Mouse (Mus musculus): Measurements from ENCODE around the gene Ror2. TPM values are rescaled to one million over a fixed set of nuclear protein-coding genes. Genes with fewer than 3 reads are reported as not detected.

Gene Ror2
- total RNA-seq, 2 experiments from 2014 or later, result 4.4 to 5.4 TPM

DNA sequence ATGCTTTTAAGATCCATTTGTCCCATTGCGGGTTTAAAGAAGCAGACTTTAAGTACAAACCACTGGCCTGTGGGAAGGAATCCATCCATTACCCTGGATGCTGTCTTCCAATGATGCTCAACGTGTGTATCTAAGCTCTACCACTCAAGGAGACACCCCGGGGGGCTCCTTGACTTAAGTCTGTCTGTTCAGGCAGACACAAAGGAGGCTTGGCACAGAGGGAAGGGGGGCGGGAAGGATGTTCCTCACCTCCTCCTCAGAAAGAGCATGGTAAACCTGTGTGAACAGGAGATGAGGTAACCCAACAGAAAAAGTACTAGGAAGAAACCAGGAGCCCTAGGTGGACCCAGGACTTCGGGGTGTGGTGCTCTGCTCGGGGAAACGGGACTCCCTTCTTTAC is 50.0 kb downstream of the Ror2 start:
- DNase-seq, result peak; percentile 27

DNA sequence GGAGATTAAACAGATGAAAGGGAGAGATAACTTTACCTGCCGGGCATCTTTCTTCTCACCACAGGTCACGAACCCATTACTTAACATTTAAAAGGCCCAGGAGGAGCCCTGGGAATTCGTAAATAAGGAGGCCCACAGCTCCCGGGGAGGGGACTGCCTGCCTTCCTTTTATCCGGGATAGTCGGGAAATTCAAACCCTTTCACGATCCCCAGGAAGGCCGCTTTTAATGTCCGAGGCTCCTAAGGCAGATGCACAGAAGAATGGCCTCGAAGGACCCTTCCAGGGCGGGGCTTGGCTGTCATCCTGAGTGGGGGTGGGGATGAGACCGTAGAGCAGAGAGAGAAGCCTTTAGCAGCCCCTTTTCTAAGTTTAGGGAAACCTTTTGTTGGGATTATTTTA is 51.1 kb downstream of the Ror2 start:
- intact Hi-C loops (cut with DNase I), result no loop called here
- peak; percentile 73 for DNase-seq

More for the DNA sequence above, 50.0 kb downstream of the Ror2 start:
- intact Hi-C loops (cut with DNase I), result no loop called here

DNA sequence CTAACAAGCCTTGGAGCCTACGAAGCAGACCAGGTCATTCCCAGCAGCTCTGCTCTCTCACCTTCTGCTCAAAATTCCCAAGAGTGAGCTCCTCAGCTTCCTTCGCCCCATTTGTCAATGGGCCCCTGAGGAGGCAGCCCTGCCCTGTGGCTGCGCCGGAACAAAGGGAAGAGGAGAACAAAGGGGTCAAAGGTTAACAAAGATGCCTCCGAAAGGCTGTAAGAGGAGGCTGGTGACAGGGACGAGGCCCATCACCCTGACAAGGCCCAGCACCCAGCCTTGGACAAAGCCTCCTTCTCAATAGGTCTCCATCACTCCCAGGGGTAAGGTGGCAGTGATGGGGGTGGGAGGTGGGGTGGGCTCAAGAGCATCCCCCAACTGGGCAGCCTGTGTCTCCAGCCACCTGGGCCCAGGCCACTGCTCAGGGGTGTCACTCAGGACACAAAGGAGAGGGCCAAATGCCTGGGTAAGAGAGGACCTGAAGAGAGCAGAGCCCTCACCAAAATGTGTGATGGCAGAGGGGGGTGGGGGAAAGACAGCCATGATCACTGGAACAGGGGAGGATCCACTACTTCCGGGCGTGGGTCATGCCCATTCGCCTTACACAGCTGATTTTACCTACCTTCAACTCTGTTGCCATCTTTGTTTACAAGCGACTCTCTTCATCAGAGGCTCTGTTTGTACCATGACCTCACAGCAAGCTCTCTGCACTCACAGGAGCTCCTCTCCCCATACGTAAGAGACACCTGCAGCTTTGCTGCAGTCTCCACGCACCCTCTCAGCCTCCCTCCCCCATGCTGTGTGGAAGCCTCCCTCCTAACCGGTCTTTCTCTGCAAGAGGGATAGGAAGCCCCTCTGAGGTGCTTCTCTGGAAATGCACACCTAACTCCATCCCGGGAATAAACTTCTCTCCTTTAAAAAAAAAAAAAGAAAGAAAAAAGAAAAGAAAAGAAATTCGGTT is 51.8 kb downstream of the Ror2 start:
- intact Hi-C loops (cut with DNase I), result no loop called here
- DNase-seq, result no peak

DNA sequence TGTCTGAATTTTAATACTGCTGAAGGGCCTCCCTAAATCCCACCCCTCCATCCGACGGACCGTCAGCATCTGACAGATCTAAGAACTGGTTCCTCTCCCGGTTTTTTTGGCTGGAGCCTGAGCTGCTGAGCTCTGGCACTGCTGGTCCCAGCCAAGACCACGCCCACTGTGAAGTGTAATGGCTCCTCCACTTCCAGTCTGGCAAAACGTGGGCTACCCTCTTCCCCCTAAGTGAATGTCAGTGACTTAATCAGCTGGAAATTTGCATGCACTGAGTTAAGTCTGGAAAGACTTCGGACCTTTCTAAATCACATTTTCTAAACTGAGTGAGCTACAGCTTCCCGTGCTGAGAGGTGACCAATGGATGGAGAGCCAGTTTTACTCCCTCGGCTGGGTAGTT is 52.5 kb downstream of the Ror2 start:
- DNase-seq, result peak; percentile 81
- intact Hi-C loops (cut with DNase I), result no loop called here

DNA sequence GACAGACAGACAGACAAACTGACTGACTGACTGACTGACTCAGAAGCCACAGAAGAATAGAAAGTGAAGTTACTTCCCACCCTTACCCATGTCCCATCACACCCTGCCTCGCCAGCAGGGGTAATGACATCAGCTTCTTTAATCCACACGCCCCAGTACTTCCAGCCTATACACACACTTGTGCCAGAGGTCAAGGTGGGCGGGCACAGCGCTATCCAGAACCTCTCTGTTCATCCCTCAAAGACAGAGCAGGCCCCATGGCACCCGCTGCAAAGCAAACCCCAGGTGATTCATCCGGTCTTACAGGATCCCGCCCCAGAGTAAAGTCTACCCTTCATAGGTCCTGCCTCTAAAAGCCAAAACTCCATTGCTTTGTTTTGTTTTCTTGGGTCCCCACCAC is 53.5 kb downstream of the Ror2 start:
- intact Hi-C loops (cut with DNase I), result no loop called here

DNA sequence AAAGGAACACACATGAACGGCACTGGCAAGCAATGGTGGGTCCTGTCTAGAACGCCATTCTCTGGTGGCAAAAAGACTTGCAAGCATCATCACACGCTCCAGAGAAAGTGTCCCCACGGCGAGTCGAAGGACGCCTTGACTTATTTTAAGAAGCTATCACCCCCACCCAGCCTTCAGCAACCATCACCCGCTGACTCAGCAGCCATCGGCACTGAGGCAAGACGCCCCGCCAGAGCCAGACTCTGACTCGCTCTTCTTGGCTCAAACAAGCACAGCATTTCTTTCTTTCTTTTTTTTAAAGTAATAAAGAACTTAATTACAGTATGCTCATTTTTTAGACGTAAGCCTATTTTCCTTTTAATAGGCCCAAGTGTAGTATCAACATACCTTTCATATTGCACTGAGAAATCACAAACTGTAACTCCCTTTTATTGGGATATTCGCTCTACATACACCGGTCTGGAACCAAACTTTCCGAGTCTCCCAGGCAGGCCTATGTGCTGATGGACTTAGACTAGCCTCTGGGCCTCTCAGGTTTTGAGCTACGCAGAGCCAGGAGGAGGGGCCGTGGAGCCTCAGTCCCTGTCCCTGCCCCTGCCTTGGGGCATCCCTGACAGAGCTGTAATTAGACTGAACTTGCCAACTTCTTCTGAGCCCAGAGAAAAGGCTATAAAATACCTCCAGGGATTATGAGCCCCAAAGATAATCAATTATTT is 55.3 kb downstream of the Ror2 start:
- intact Hi-C loops (cut with DNase I), result no loop called here
- DNase-seq, result no peak

More for the DNA sequence above, 53.5 kb downstream of the Ror2 start:
- DNase-seq, result no peak

DNA sequence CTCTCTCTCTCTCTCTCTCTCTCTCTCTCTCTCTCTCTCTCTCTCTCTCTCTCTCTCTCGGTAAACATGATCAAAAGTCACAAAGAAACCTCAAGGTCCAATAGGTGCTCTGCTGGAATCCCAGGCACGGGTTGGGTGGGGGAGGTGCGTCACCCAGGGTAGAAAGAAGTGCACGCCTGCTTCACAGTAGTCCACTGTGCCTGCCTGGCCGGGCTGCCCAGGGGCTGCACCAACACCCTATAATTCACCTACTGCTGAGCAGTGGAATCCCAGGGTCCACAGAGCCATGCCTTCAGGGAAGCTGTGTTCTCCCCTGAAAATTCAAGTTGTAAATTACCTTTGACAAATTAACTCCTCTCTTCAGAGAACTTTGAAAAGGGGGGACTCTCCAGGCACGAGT is 58.9 kb downstream of the Ror2 start:
- DNase-seq, result no peak
- intact Hi-C loops (cut with DNase I), result no loop called here

DNA sequence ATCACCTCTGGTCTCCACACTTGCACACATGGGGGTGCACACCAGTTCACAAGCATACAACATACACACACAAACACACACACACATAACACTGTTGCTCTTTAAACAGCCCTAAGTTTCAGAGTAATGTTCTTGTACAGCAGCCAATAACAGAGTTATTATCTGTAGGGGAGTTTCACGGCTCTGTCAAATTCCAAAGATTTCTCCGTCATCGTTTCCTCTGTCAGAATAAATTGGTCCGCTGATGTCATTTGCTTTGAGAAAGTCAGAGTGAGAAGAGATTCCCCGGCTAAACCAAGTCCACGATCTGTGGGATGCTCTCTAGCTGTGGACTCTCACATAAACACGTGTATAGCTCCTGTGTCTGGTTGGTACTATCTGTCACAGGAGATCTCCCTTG is 59.5 kb downstream of the Ror2 start:
- intact Hi-C loops (cut with DNase I), result no loop called here
- no peak for DNase-seq

DNA sequence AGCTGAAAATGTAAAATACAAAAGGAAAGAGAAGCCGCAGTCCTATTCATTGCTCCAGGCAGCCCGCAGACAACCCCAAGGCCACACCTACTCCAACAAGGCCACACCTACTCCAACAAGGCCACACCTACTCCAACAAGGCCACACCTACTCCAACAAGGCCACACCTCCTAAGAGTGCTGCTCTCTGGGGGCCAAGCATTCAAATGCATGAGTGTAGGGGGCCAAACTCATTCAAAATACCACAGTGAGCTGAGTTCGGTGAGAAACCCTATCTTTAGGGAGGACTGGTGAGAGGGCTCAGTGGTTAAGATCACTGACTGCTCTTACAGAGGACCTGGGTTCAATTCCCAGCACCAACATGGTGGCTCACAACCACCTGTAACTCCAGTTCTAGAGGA is 60.0 kb downstream of the Ror2 start:
- DNase-seq, result no peak
- intact Hi-C loops (cut with DNase I), result no loop called here

DNA sequence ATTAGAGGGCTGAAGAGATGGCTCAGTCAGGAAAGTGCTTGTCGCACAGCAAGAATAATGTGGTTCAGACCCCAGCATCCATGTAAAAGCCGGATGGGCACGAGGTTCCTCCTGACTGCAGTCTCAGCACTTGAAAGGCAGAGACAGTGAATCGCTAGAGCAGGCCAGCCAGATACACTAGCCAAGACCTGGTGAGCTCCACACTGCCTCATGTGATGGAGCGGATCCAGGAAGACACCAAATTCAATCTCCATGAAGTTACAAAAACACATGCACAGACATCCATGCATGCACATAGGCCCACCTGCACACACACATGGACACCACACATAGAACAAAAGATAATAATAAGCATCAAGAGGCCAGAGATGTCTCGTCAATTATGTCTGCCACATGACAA is 64.7 kb downstream of the Ror2 start:
- intact Hi-C loops (cut with DNase I), result no loop called here
- DNase-seq, result no peak

DNA sequence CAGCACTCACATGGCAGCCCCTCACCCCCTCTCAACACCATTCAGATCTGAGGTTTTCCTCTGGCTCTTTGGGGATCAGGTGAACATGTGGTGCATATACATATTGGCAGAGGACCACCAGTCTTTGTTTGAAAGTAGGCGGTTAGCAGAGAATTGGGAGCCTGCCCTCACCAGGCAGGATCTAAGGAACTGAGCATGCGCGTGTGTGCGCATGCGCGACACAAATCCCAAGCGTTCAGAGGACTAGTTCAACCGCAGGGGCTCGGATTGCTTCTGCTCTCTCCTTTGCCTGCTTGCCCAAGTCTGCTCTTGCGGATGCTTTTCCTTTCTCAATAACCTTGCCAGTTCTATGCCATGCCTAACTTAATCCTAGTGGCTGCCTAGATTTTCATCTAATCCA is 66.0 kb downstream of the Ror2 start:
- no peak for DNase-seq
- intact Hi-C loops (cut with DNase I), result no loop called here

DNA sequence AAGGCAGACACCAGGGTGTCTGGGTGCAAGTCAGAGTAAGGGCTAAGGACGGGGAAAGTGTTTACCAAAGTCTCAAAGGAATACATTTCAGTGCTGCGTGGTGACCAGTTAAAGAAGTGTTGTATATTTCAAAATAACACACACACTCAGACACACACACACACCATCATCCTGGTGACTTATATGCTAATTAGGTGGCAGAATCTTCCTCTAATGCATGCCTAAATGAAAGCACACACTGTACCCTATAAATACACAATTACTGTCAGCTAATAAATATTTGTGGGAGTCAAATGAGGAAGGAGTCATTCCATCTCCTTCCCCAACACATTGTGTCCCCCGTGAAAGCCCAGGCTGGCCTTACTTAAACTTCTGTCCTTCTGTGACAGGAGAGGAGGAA is 66.5 kb downstream of the Ror2 start:
- intact Hi-C loops (cut with DNase I), result no loop called here
- DNase-seq, result no peak

DNA sequence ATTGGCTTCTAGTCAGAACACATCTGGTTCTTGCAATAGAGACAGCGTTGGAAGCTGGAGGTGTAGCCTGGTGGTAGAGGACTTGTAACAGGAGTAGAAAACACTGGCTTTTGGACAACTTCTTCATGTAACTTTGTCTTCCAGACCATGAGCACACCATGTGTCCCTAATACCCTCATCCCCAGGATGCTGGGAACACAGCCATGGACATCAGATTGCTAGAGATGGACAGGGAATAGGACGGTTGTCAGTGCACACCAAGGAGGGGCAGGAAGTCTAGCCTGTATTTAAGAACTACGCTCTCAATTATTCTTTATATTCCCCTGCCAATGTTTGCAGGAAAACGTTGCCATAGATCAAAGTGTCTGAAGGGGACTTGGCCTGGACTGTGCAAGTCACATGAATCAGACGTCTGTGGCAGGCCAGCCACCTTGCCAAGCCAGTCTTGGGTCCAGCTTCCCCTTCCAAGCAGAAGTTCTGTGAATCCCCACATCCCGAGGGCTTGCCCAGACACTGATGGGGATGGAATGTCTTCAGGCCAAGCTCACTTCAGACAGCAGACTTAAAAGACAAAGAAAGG is 68.4 kb downstream of the Ror2 start:
- DNase-seq, result peak; percentile 24
- intact Hi-C loops (cut with DNase I), result no loop called here

DNA sequence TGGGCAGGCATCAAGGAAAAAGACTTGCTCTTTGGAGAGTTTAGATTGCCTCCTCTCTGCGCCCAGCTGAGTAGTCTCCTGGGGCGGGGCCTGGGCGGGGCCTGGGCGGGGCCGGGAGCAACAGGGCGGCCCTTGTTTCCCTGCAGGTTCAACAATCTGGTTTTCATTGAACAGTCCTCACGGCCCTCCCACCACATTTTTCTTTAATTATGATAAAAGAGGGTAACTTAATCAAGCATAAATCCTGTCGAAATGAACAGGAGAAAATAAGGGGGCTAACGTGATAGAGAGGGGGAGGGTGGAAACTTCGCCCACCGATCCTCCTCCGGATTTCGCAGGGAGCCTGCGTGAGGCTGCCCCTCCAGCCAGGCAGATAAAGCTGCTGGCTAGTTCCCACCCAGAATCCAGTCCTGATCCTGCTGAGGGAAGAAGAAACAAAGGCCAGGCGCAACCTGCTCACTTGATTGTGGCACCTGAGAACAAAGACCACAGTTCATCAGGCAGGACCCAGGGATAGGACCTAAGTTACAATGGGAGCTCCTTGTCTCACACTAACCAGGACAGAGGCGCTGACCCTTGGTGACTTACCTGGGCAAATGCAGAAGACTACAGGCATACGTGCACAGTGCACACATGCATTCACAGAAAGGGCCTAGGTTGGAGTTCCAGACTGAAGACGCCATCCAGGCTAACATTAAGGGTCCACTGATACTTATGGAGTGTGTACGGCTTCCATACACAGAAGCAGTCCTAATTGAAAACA is 73.8 kb downstream of the Ror2 start:
- DNase-seq, result peak; percentile 36
- intact Hi-C loops (cut with DNase I), result no loop called here

DNA sequence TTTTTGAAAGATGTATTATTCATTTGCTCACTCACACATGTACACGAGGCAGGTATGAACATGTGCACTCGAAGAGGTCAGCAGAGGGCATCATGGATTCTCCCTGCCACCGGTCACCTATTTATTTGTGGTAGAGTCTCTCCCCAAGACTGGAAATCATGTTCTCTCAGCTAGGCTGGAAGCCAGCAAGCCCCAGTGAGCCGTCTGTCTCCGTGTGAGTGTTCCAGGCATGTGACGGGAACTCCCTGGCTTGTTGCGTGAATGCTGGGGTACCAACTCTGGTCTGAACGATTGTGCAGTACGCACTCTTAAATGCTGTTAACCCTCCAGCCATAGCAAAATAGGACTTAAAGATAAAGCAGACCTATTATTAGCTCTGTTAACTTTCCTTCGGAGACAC is 77.4 kb downstream of the Ror2 start:
- intact Hi-C loops (cut with DNase I), result no loop called here
- no peak for DNase-seq

DNA sequence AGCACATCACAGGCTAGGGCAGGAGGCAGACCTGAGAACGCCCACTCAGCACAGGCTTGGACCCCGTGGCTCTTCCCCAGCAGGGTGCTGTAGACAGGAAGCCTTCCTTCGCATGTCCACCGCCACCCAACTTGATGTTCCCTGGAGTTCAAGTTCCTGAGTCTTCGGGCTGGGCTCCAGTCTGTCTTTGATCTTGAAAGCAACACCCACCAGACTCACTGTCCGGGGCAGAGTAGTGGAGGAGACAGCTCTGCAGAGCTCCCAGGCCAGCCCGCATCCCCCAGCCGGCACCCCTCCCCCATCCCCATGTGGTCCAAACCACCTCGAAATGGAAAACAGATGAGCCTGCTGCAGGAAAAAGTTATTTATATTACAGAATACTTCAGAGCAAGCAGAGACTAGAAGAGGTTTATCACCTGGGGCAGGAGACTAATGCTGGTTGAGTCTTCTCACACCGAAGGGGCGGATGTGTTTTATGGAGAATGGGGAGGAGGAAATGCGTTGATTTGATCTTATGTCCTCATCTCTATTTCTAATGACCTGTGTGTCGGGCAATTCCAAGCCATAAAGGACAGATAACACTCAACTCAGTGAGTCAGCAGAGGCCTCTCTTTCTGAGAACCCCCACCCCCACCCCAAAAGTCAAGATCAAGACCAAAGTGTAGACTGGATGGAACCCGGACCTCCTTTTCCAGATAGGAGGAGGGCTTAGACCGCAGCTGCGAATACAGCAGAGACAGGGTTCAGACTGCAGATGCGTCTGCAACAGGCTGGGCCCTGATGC is 80.6 kb downstream of the Ror2 start:
- peak; percentile 18 for DNase-seq
- intact Hi-C loops (cut with DNase I), result no loop called here

DNA sequence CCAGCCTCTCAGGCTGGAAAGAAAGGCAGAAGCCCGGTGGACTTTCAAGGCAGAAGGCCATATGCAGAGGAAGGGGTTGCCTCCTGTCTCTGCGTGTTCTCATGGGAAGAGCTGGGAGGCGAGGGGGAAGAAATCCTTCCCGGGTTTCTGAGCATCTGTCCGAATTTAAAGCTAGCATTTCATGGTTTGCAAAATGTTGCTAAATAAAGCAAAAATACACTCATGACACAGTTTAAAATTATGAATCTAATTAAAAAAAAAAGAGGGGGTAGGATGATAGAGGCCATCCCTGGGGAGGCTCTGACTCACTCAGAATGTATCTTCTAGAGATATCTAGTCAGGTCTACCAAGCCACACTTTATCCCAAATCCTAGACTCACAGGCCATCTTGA is 83.5 kb downstream of the Ror2 start:
- intact Hi-C loops (cut with DNase I), result no loop called here
- no peak for DNase-seq

DNA sequence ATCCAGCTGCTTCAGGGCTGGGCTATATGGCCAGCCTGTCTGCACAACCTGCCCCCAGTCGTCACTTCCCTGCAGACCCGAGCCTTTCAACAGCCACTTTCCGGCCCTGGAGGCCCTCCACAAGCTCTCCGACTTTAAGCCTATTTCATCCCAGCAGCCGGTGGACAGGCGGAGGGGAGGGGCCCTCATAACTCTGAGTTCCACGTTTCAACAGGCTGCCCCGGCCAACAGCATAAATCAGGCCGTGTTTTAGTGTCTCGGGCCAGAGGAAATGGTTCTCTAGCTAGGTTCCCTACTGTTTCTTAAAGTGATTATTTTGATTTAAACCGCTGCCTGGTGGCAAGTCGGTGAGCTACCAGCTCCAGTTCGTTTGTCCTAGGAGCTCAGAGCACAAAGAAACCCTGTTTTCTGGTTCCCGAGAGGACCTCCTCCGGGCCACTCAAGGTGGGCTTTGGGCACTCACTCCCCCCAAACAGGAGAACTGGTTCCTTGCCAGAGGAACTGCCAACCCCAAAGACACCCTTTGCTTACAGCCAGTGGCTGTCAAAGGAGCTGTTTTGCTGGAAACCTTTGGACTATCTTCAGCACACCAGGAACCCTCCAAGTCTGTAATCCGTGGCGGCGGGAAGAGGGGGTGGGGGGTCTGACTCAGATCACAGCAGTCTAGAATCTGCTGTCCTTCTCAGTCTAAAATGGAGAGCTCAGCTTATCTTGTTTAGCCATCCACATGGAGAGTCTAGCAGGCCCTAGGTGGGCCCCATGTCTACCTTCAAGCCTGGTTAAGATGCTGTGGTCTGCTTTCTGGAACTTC is 84.1 kb downstream of the Ror2 start:
- DNase-seq, result peak; percentile 59
- intact Hi-C loops (cut with DNase I), result no loop called here

DNA sequence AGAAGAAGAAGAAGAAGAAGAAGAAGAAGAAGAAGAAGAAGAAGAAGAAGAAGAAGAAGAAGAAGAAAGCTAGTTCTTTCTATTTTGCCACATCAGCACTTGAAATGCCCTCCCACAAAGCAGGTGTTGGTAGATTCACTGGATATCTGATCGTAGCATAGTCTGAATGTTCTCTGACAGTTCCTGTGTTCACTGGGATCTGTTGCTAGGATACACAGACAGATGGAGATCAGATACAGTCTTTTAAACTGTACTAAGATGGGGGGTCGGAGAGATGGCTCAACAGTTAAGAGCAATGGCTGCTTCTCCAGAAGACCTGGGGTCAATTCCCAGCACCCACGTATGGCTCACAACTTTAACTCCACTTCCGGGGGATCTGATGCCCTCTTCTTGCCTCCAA is 85.8 kb downstream of the Ror2 start:
- intact Hi-C loops (cut with DNase I), result no loop called here
- no peak for DNase-seq
